Mouse (Mus musculus): ENCODE results near the gene Arl5a. TPM values are rescaled to one million over a fixed set of nuclear protein-coding genes. Genes with fewer than 3 reads are reported as not detected.

Arl5a gene
- total RNA-seq (2012; rRNA removed) (12.7 and 14.7 TPM in 2 replicates), polyA plus RNA-seq (2012; ENCODE audit: insufficient read depth in 1 of 2, insufficient read length in 2 of 2, low read depth in 1 of 2, low replicate concordance in 2 of 2, missing spikeins in 1 of 2) (10 to 100 TPM; 14.4 to 36.8 TPM)

DNA sequence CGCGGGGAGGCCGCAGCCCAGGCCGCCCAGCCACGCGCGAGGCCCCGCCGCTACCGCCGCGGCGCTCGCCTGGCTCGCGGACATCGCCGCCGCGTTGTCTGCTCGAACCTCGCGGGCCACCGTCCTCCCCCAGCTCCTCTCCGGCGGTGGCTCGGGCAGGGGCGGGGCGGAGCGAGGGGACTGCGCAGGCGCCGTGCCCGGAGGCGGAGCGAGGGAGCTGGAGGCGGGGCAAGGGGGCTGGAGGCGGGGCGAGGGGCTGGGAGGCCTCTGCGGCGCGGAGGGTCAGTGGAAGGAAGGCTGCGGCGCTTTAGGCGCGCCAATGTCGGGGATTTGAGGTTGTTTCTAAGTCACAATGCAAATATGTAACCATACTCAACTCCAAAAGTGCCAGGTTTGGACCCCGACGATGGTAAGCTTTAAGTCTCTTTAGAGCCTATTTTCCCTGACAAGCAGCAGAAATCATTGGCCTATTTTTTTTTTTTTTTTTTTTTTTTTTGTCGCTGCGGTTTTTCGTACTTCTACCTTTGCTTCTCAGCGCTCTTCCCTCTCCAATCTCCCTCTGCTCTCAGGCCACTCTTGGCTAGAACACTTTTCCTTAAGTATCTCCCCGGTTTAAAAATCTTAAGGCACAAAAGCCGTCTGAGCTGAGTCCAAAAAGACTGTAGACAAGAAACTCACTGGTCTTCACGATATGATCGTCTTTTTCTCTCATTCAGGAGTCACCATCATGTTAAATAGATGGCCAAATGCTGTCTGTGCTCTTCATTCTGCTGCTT, at the start of gene Arl5a:
Arl5a (minus strand) TSS at position 155 of the 776 bp plus-strand sequence.
- peaks cover 0 to 8% of the 10 kb centered on the region in 2 experiments; a peak in 3 of 4 replicates for H3K4me1 ChIP-seq (ENCODE audit: control insufficient read depth in 1 of 2, insufficient read depth in 2 of 2, low read length in 2 of 2)

DNA sequence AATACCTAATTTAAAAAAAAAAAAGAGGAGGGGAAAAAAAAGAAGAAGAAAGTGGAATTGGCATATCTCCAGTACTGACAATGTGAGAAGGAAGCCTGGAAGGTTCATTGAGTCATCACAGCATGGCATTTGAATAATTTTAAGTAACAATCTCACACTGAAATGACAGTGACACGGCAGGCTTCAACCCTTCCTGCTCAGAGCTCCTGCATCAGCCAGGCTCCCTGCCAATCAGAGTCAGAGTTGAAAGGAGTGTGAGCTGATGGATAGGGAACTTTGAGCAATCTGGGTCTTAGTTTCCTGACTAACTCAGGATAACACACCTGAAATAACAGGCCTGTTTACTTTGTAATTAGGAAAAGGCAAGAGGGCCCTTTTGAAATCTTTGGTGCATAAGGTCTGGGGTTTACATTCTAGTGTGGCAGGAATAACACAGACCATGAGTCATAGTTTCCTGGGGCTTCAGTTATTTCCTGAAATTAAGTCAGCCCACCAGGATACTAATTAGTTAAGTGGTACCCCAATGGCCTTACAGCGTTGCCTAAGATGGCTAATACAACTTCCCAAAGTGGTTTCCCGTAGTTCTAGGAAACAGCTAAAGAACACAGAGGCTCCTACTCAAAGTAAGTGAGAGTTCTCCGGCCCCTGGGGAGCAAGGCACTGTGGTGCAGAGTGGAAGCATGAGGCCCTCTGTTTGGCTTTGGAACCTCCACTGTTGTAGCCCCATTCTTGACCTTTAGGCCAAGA, 47.0 kb upstream of the Arl5a start:
- Histone ChIP-seq H3K79me2 (ENCODE audit: control insufficient read depth, insufficient read depth, low read length, poor library complexity) (no peaks in the 10 kb centered on the region), H3K4me3 (ENCODE audit: control insufficient read depth in 1 of 2, insufficient read depth in 1 of 2, low read depth in 2 of 2, low read length in 2 of 2) (no peak overlapping the region), H3K27me3 (ENCODE audit: control insufficient read depth in 1 of 2, insufficient read depth in 2 of 2, low read length in 2 of 2) (peaks cover 0 to 1% of the 10 kb centered on the region in 2 experiments; a peak in 2 of 4 replicates), H3K36me3 (ENCODE audit: control insufficient read depth in 1 of 2, insufficient read depth in 2 of 2, low read length in 2 of 2) (no peaks in the 10 kb centered on the region), H3K4me1 (ENCODE audit: control insufficient read depth in 1 of 2, insufficient read depth in 2 of 2, low read length in 2 of 2) (no peaks in the 10 kb centered on the region), H3K9me3 (replicated peaks; ENCODE audit: insufficient read depth, low read length) (no peaks in the 10 kb centered on the region), H3K27ac (ENCODE audit: control insufficient read depth, low read depth, low read length) (no peak overlapping the region), H3K9ac (ENCODE audit: control insufficient read depth, low read depth, low read length, poor library complexity, severe bottlenecking) (no peak overlapping the region)
- peak; percentile 4 for DNase-seq (ENCODE audit: low read depth, low spot score)
- TF ChIP-seq MXI1 (IDR thresholded peaks at IDR 0.05; ENCODE audit: low read depth, low read length) (no peak), TCF12 (IDR thresholded peaks at IDR 0.05; ENCODE audit: low read depth, low read length) (no peak)

More for the DNA sequence above, at the start of gene Arl5a:
- no peaks in the 10 kb centered on the region for H3K9me3 ChIP-seq (replicated peaks; ENCODE audit: insufficient read depth, low read length)
- H3K9ac ChIP-seq (ENCODE audit: control insufficient read depth, low read depth, low read length, poor library complexity, severe bottlenecking) = peak within 1 kb of the TSS; percentile 82
- H3K27ac ChIP-seq (ENCODE audit: control insufficient read depth, low read depth, low read length) = peak within 1 kb of the TSS; percentile 23; the same call in 1 of the 2 replicates
- peaks cover 43% of the 10 kb centered on the region for H3K79me2 ChIP-seq (ENCODE audit: control insufficient read depth, insufficient read depth, low read length, poor library complexity)
- TF ChIP-seq E2F4 (IDR thresholded peaks at IDR 0.05; ENCODE audit: borderline replicate concordance, low read depth, low read length) (no peak), ZNF384 (IDR thresholded peaks at IDR 0.05; ENCODE audit: low read depth, low read length) (peak; percentile 97), MYC (IDR thresholded peaks at IDR 0.05; ENCODE audit: low read depth, low read length) (no peak), POLR2A (IDR thresholded peaks at IDR 0.05; ENCODE audit: control insufficient read depth in 1 of 2, insufficient read depth in 1 of 2, low read depth in 1 of 2, low read length in 2 of 2, poor library complexity in 1 of 2) (peak; percentile 59 to 71; a peak in 3 of 4 replicates), RCOR1 (IDR thresholded peaks at IDR 0.05; ENCODE audit: low read depth, low read length) (no peak), USF1 (IDR thresholded peaks at IDR 0.05; ENCODE audit: low read depth, low read length) (no peak), CTCF (IDR thresholded peaks at IDR 0.05 in 2 of 3, conservative IDR thresholded peaks at IDR 0.05 in 1 of 3; ENCODE audit: control insufficient read depth in 1 of 3, insufficient read depth in 1 of 3, low read depth in 2 of 3, low read length in 3 of 3, poor library complexity in 1 of 3, severe bottlenecking in 1 of 3) (no peak), NRF1 (IDR thresholded peaks at IDR 0.05; ENCODE audit: insufficient read depth, low read depth, low read length, poor library complexity, severe bottlenecking) (peak; percentile 80), HCFC1 (IDR thresholded peaks at IDR 0.05; ENCODE audit: low read depth, low read length) (peak; percentile 71), ZC3H11A (IDR thresholded peaks at IDR 0.05; ENCODE audit: low read depth, low read length) (no peak), ZMIZ1 (IDR thresholded peaks at IDR 0.05; ENCODE audit: low read depth, low read length) (no peak), ETS1 (IDR thresholded peaks at IDR 0.05; ENCODE audit: low read depth, low read length) (no peak), SIN3A (IDR thresholded peaks at IDR 0.05; ENCODE audit: low read length) (no peak; the same call in 1 of the 2 replicates), EP300 (IDR thresholded peaks at IDR 0.05; ENCODE audit: low read depth in 1 of 2, low read length in 2 of 2) (no peak), TBP (IDR thresholded peaks at IDR 0.05; ENCODE audit: low read depth, low read length) (0 out of 2 replicates have a peak, but pooled peaks have one; percentile 8), TAL1 (IDR thresholded peaks at IDR 0.05; ENCODE audit: low read length) (no peak), NELFE (IDR thresholded peaks at IDR 0.05; ENCODE audit: low read depth, low read length) (peak; percentile 40; the same call in 1 of the 2 replicates), USF2 (IDR thresholded peaks at IDR 0.05; ENCODE audit: borderline replicate concordance in 1 of 2, insufficient read depth in 1 of 2, low read depth in 1 of 2, low read length in 2 of 2) (no peak), ZKSCAN1 (IDR thresholded peaks at IDR 0.05; ENCODE audit: low read depth, low read length) (peak; percentile 40; the same call in 1 of the 2 replicates)
- peaks cover 0 to 9% of the 10 kb centered on the region in 2 experiments; a peak in 2 of 4 replicates for H3K36me3 ChIP-seq (ENCODE audit: control insufficient read depth in 1 of 2, insufficient read depth in 2 of 2, low read length in 2 of 2)
- peak; percentile 87 for DNase-seq (ENCODE audit: low read depth, low spot score)
- peak within 1 kb of the TSS; percentile 96 to 98 for H3K4me3 ChIP-seq (ENCODE audit: control insufficient read depth in 1 of 2, insufficient read depth in 1 of 2, low read depth in 2 of 2, low read length in 2 of 2)
- H3K27me3 ChIP-seq (ENCODE audit: control insufficient read depth in 1 of 2, insufficient read depth in 2 of 2, low read length in 2 of 2) = peaks cover 0 to 4% of the 10 kb centered on the region in 2 experiments; a peak in 2 of 4 replicates

All from MEL (cell line).